Mouse (Mus musculus) forebrain, embryonic 10.5 days (tissue): ENCODE measurements around the gene Fam107a. TPM values are rescaled to one million over a fixed set of nuclear protein-coding genes. Genes with fewer than 3 reads are reported as not detected.
"Not testable (repeated sequence)": the region's sequence is repeated elsewhere in the genome, so short reads cannot be mapped to it uniquely, and the experiment has no call there.

Experiments
- DNase-seq: peaks from one replicate; pipeline ENCODE4 v3.0.0-alpha.2; 2017; ENCODE audit warnings: low spot score; ENCODE audit errors: extremely low spot score
- H3K27ac ChIP-seq: fragments of 300-500 bp; sonication (generic); 2 replicates; pipeline ENCODE4 v1.5.1; 2016; ENCODE audit warnings: mild to moderate bottlenecking
- H3K27me3 ChIP-seq: fragments of 300-500 bp; sonication (generic); 2 replicates; pipeline ENCODE4 v1.6.1; 2016; ENCODE audit warnings: mild to moderate bottlenecking; ENCODE audit not compliant: poor library complexity, severe bottlenecking
- H3K36me3 ChIP-seq: fragments of 300-500 bp; sonication (generic); replicated peaks from 2 replicates; pipeline ENCODE4 v1.6.1; 2016; ENCODE audit warnings: mild to moderate bottlenecking, moderate library complexity
- H3K4me1 ChIP-seq: fragments of 300-500 bp; sonication (generic); 2 replicates; pipeline ENCODE4 v1.6.1; 2016
- H3K4me3 ChIP-seq: fragments of 300-500 bp; sonication (generic); 2 replicates; pipeline ENCODE4 v1.5.1; 2016; ENCODE audit warnings: mild to moderate bottlenecking, moderate library complexity
- H3K9me3 ChIP-seq: fragments of 300-500 bp; sonication (generic); 2 replicates; pipeline ENCODE4 v1.6.1; 2016; ENCODE audit warnings: mild to moderate bottlenecking, moderate library complexity
- WGBS: fragments of 180-500 bp; shearing (Covaris S2); methylation state at CpG from one replicate; pipeline ENCODE4 v1.1.7; 2016; 5-methylcytosine and 5-hydroxymethylcytosine counted together
- polyA plus RNA-seq: library from polyadenylated mRNA; unstranded; fragments of >200 nt; fragmentation: Nextera tagmentation; extraction: Ambion mirVana; gene quantifications from 2 replicates; pipeline ENCODE4 v1.2.1, GENCODE M21; 2016

The Fam107a gene
- polyA plus RNA-seq, 1 experiment from 2014 or later, result 0.61 TPM

DNA sequence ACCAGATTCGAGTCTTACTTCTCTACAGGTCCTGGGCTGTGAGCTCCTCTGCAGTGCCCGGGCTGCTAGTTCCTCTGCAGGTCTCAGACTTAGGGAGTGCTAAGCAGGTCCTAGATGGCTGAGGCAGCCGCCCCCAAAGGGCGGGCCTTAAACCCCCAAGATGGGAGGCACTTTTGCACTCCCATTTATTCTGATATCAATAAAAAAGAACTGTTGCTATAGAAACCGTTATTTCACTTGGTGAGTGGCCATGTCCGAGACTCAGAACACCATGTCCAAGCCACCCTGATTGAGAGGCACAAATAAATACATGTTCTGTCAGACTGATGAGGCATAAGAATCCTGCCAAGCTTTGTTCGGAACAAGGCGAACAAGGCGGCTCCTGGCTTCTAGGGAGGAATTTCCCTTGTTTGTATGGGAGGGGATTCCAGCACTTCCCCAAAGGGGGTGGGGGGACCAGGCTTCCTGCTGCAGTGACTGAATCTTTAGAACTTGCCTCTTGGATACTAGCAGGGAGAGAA, 8.1 kb downstream of the Fam107a start:
- DNase-seq, result no peak
- WGBS, result 19% methylated on average over 9 of the region's 9 CpGs
- H3K9me3 ChIP-seq, result no peaks in the 10 kb centered on the region
- no peak overlapping the region for H3K27ac ChIP-seq
- H3K4me3 ChIP-seq, result no peak overlapping the region
- H3K4me1 ChIP-seq, result peaks cover 30% of the 10 kb centered on the region
- H3K36me3 ChIP-seq, result no peaks in the 10 kb centered on the region
- peaks cover 54% of the 10 kb centered on the region for H3K27me3 ChIP-seq

DNA sequence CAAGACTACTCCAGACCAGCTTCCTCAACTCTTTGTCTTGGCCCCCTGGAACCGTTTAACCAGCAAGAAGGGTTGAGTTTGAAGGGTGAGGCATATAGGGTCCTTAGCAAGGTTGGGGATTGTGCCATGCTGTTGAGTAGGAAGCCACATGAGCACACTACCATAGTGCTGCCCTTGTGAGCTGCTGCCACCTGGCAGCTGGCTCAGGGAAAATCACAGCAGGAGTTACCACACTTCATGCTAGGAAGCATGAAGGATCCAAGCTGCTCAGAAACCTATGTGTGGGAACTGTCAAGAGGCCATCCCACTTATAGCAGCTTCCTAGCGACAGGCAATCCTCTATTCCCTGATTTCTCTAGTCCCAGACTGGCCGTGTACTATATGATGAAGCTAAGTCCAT, 9.2 kb downstream of the Fam107a start:
- Histone ChIP-seq H3K27ac (no peak overlapping the region), H3K9me3 (no peaks in the 10 kb centered on the region), H3K27me3 (peaks cover 45% of the 10 kb centered on the region; the same call in 1 of the 2 replicates), H3K4me1 (peaks cover 23% of the 10 kb centered on the region), H3K36me3 (no peaks in the 10 kb centered on the region), H3K4me3 (no peak overlapping the region)
- DNase-seq, result no peak
- 78% methylated on average over 3 of the region's 3 CpGs for WGBS

DNA sequence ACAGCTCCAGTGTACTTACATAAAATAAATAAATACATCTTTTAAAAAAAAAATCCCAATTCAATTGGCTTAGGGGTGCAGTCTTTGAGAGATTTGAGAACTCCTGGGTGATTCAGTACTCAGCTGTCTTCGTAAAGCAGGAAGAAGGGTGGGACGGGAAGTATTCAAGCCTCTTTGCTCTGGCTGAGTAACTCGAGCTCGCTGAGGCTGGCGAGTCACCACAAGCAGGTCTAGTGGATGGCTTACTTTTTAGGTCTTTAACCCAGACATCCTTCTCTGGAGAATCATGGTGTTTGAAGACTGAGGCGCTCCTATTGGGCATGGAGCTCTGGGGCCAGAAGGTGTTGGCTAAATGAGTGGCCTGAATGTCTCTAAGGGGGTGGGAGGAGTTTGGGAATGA, 10.9 kb downstream of the Fam107a start:
- H3K9me3 ChIP-seq, result no peaks in the 10 kb centered on the region
- H3K36me3 ChIP-seq, result no peaks in the 10 kb centered on the region
- H3K27ac ChIP-seq, result no peak overlapping the region
- DNase-seq, result no peak
- 87% methylated on average over 6 of the region's 6 CpGs for WGBS
- peaks cover 30% of the 10 kb centered on the region for H3K4me1 ChIP-seq
- no peak overlapping the region for H3K4me3 ChIP-seq
- H3K27me3 ChIP-seq, result peaks cover 32% of the 10 kb centered on the region; the same call in 1 of the 2 replicates

DNA sequence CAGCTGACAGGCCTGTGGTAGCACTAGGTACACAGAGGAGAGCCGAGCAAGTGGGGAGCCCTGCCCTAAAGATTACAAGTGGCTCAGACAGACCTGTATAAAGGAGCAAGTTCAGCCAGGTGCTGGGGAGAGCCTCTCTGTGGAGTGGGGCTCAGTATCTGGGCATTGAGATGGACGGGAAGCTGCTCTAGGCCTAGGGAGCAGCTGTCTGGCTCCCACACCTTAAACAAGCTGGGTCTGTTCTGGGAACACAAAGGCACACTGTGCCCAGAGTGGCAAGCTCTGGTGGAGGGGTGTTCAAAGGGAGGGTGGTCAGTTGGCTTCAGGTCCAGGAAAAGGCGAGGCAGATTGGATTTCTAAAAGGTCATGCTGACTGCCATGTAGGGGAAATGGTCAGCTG, 12.8 kb downstream of the Fam107a start:
- Histone ChIP-seq H3K9me3 (no peaks in the 10 kb centered on the region), H3K27ac (0 out of 2 replicates have a peak overlapping the region, but pooled peaks have one; percentile 56), H3K27me3 (peaks cover 16% of the 10 kb centered on the region; the same call in 1 of the 2 replicates), H3K36me3 (no peaks in the 10 kb centered on the region), H3K4me3 (no peak overlapping the region), H3K4me1 (peaks cover 28% of the 10 kb centered on the region)
- WGBS, result 58% methylated on average over 3 of the region's 3 CpGs
- no peak for DNase-seq

DNA sequence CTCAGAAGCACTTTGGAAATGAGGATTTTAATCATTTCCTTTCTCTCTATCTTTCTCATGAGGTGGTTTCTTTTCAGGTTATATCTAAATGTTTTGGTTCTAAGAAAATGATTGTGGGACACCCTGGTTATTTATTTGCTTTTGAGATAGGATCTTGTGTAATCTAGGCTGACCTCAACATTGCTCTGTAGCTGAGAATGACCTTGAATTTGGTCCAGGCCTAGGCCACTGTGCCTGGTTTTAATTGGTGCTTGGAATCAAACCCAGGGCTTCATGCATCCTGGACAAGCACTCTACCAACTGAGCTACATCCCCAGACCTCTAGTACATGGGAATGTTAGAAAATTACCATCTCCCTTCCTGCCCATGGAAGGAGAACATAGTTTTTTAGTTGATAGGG, 13.7 kb downstream of the Fam107a start:
- H3K9me3 ChIP-seq, result no peaks in the 10 kb centered on the region
- no peak overlapping the region for H3K4me3 ChIP-seq
- DNase-seq, result no peak
- peaks cover 17% of the 10 kb centered on the region; the same call in 1 of the 2 replicates for H3K27me3 ChIP-seq
- H3K36me3 ChIP-seq, result no peaks in the 10 kb centered on the region
- no peak overlapping the region for H3K27ac ChIP-seq
- peaks cover 19% of the 10 kb centered on the region for H3K4me1 ChIP-seq

DNA sequence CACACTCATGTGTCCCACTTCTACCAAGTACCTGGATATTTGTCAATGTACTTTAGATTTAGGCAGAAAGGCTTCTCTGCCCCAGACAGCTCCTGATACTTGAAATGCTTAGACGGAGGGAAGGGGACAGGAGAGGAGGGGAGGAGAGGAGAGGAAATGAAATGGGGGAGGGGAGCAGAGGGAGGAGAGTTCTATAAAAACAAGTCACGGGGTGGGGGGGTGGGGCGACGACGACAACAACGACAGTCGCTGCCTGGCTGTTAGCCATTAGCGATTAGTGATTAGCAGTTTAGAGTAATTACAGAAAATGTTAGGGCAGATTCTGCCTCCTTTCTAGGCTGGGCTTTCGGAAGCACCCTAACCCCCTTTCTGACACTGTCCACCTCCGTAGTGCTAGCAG, 15.1 kb downstream of the Fam107a start:
- Histone ChIP-seq H3K4me1 (peaks cover 18% of the 10 kb centered on the region), H3K27me3 (peaks cover 6% of the 10 kb centered on the region; the same call in 1 of the 2 replicates), H3K36me3 (no peaks in the 10 kb centered on the region), H3K9me3 (no peaks in the 10 kb centered on the region), H3K27ac (no peak overlapping the region), H3K4me3 (no peak overlapping the region)
- WGBS, result 30% methylated on average over 10 of the region's 10 CpGs
- no peak for DNase-seq

DNA sequence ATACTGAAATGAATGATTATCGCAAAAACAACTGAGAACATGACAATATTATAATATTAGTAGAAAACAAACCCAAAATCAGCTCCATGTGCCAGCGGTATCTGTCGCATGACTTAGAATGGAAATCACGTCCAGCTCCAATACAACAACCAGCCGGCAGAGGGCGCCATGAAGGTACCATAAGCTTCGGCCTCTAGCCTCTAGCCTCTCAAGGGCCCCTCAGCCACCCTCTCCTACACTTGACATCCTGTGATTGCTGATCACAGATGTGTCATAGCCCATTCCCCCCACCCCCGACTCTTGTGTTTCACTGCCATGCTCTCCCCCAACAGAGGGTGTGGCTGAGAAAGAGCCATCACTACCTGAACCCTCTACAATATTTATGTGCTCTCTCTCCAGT, 17.5 kb downstream of the Fam107a start:
- peak; percentile 72 for DNase-seq
- Histone ChIP-seq H3K4me1 (peaks cover 12% of the 10 kb centered on the region), H3K4me3 (no peak overlapping the region), H3K27me3 (peaks cover 6% of the 10 kb centered on the region; the same call in 1 of the 2 replicates), H3K9me3 (no peaks in the 10 kb centered on the region), H3K27ac (no peak overlapping the region), H3K36me3 (no peaks in the 10 kb centered on the region)
- WGBS, result 26% methylated on average over 8 of the region's 8 CpGs

DNA sequence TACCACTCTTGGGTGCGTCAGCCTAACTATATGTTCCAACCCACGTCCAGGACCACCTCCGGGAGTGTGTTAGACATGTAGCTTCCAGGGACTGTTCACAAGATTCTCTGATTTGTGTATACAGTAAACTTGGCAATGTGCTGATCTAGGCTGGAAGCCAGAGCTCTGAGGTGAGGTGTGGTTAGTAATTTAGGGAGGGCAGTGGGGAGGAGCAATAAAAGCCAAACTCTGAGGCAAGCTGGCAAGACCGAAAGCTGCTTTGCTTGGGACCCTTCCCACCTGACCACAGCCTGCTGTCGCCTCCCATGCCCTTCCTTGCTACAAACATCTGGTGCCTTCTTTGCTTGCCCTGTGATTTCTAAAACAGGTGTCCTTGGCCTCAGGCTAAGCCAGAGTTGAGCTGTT, 19.9 kb downstream of the Fam107a start:
- Histone ChIP-seq H3K4me1 (peaks cover 6% of the 10 kb centered on the region), H3K36me3 (no peaks in the 10 kb centered on the region), H3K4me3 (no peak overlapping the region), H3K27ac (no peak overlapping the region), H3K27me3 (peaks cover 6% of the 10 kb centered on the region; the same call in 1 of the 2 replicates), H3K9me3 (no peaks in the 10 kb centered on the region)
- DNase-seq, result no peak
- WGBS, result 89% methylated on average over 5 of the region's 5 CpGs

DNA sequence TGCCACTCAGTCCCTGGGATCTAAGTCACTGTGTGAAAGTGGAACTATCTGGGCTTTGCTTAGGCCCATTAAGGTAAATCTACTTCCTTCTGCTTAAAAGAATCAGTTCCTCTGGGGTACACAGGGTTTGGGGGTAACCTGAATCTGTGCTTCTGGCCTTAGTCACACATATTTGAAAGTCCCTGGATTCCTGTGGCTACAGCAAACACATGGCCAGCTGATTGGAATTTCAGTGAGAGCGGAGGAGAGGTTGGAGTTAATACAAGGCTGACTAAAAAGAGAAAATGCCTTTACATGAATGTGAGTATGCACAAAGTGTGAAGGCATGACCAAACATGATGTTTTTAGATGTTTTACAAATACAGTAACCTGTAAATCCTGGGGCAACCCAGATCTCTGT, 23.6 kb downstream of the Fam107a start:
- Histone ChIP-seq H3K4me1 (no peaks in the 10 kb centered on the region), H3K36me3 (no peaks in the 10 kb centered on the region), H3K4me3 (no peak overlapping the region), H3K27ac (no peak overlapping the region), H3K27me3 (0 out of 2 replicates have a peak, but pooled peaks cover under 1% of the 10 kb centered on the region), H3K9me3 (peaks cover 9% of the 10 kb centered on the region)
- no peak for DNase-seq
- 92% methylated on average over 1 of the region's 1 CpGs for WGBS

DNA sequence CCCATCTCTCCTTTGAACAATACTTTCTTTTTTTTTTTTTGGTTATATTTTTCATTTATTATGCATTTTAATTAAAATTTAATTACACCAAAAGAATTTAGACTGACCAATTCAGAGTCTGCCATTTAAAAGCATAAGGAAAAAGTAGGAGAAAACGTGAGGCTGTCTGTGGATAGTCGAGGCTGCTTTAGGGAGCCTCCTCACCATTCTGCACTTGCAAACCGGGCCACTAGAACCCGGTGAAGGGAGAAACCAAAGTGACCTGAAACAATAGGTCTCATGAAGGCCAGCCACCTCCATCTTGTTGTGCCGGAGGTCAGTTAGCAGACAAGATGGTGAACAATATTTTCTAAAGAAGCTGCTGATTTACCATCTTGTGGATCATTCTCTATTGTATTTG, 31.2 kb downstream of the Fam107a start:
- H3K4me1 ChIP-seq, DNase-seq, H3K27ac ChIP-seq, H3K27me3 ChIP-seq, H3K4me3 ChIP-seq, H3K36me3 ChIP-seq: not testable (repeated sequence)
- H3K9me3 ChIP-seq, result peaks cover 14% of the 10 kb centered on the region
- 82% methylated on average over 5 of the region's 5 CpGs for WGBS

DNA sequence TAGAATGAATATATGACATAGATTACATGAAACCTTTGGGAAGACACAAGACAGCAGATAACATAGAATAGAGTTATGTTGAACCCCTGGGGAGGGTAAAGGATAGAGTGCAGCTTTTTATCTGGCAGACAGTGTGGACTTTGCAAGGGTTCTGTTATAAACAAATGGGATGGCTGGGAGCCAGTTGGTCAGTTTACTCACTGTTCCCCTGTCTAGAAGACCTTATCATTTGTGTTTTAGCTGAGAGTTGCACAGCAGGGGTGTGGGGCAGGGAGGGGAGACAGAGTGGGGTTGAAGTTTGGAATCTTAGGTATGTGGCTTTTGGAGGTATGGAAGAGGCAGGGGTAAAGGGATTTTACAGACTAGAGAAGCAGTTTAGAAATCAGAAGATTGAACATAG, 34.0 kb downstream of the Fam107a start:
- Histone ChIP-seq H3K4me1 (no peaks in the 10 kb centered on the region), H3K27me3 (no peaks in the 10 kb centered on the region), H3K4me3 (no peak overlapping the region), H3K36me3 (no peaks in the 10 kb centered on the region), H3K27ac (no peak overlapping the region), H3K9me3 (peaks cover 12% of the 10 kb centered on the region; the same call in 1 of the 2 replicates)
- DNase-seq, result no peak

DNA sequence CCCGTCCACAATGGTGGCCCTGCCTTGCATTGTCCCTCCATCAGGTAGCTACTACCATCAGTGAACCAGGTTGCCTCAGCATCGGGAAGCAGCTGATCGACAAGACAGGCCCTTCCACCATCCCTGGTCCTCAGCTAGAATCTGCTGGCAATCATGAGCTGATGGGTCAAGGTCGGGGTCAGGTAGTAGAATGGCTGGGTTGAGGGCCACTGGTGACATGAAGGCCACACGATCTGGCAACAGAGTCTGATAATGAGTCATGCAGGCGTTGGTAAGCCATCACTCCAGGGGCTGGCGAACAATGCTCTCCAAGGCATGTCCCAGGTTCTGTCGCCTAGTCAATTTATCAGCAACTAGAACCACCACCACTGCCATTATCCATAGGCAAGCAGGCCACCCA, 46.5 kb downstream of the Fam107a start:
- not testable (repeated sequence) for H3K4me1 ChIP-seq, H3K36me3 ChIP-seq

DNA sequence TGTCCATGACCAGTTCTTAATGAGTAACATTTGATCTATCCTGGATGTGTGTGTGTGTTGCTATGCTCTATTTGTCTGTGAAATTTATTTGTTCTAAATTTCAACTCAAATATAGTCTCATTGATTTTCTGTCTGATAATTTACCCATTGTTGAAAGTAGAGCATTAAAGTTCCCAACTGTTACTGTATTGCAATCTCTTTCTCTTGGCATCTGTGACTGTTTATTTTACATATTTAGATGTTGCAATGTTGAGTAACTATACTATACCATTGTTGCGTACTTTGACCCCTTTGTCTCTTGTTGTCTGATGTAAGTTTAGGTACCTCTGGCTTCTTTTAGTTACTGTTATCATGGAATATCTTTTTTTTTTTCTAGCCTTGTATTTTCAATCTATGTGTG, 53.4 kb downstream of the Fam107a start:
- WGBS, result 94% methylated on average over 1 of the region's 1 CpGs
- no peak overlapping the region for H3K27ac ChIP-seq
- no peak overlapping the region for H3K4me3 ChIP-seq
- H3K27me3 ChIP-seq, result no peaks in the 10 kb centered on the region
- H3K4me1 ChIP-seq, result no peaks in the 10 kb centered on the region
- no peak for DNase-seq
- no peaks in the 10 kb centered on the region for H3K9me3 ChIP-seq
- H3K36me3 ChIP-seq, result no peaks in the 10 kb centered on the region

More for the DNA sequence above, 46.5 kb downstream of the Fam107a start:
- H3K27ac ChIP-seq, H3K9me3 ChIP-seq, DNase-seq, H3K4me3 ChIP-seq, H3K27me3 ChIP-seq: not testable (repeated sequence)
- WGBS, result 90% methylated on average over 8 of the region's 8 CpGs

DNA sequence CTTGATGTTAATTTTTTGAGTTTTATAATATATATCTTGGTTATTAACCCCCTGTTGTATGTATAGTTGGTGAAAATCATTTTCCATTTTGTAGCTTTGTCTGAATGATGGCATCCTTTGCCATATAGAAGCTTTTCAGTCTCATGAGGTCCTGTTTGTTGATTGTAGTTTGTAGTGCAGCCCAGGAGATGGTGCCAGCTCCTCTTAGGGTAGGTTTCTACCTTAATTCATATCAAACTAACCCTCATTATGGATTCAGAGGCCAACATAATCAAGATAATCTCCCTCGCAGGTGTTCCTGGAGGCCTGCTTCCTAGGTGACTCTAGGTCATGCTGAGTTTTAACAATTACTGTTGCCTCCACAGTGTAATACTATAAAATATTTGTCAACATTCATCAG, 55.6 kb downstream of the Fam107a start:
- Histone ChIP-seq H3K9me3 (no peaks in the 10 kb centered on the region), H3K27ac (no peak overlapping the region), H3K4me1 (peaks cover 5% of the 10 kb centered on the region; the same call in 1 of the 2 replicates), H3K27me3 (no peaks in the 10 kb centered on the region), H3K4me3 (no peak overlapping the region), H3K36me3 (no peaks in the 10 kb centered on the region)
- 65% methylated on average over 1 of the region's 1 CpGs for WGBS
- no peak for DNase-seq
